Mouse (Mus musculus) kidney, postnatal 0 days (tissue): ENCODE data around the gene Ntn4. TPM values are rescaled to one million over a fixed set of nuclear protein-coding genes. Genes with fewer than 3 reads are reported as not detected.
A peak's percentile ranks its signal among the peaks of the same experiment; 100 is the strongest.

Experiments
- ATAC-seq: fragments of 200-750 bp; cut with Nextera tagmentation; replicated peaks from 2 replicates; pipeline ENCODE4 v1.8.0; 2017; ENCODE audit warnings: low read depth, moderate number of reproducible peaks, moderate TSS enrichment, moderate library complexity; ENCODE audit not compliant: low FRiP score
- DNase-seq: peaks from one replicate; pipeline ENCODE4 v3.0.0-alpha.2; 2016; ENCODE audit warnings: low spot score
- H3K27ac ChIP-seq: fragments of 300-500 bp; sonication (generic); 2 replicates; pipeline ENCODE4 v1.5.1; 2014; ENCODE audit warnings: mild to moderate bottlenecking
- H3K27me3 ChIP-seq: fragments of 300-500 bp; sonication (generic); 2 replicates; pipeline ENCODE4 v1.6.1; 2014; ENCODE audit warnings: low read length, mixed read lengths; ENCODE audit not compliant: insufficient read depth
- H3K36me3 ChIP-seq: fragments of 300-500 bp; sonication (generic); 2 replicates; pipeline ENCODE4 v1.6.1; 2014; ENCODE audit warnings: low read length, mixed read lengths; ENCODE audit not compliant: insufficient read depth
- H3K4me1 ChIP-seq: fragments of 300-500 bp; sonication (generic); replicated peaks from 2 replicates; pipeline ENCODE4 v1.6.1; 2014; ENCODE audit warnings: antibody characterized with exemption, low read length, mixed read lengths; ENCODE audit not compliant: insufficient read depth
- H3K4me2 ChIP-seq: fragments of 300-500 bp; sonication (generic); 2 replicates; pipeline ENCODE4 v1.6.1; 2014; ENCODE audit warnings: mild to moderate bottlenecking, low read length, moderate library complexity, mixed read lengths
- H3K4me3 ChIP-seq: fragments of 300-500 bp; sonication (generic); replicated peaks from 2 replicates; pipeline ENCODE4 v1.5.1; 2014; ENCODE audit warnings: low read depth, low read length
- H3K9ac ChIP-seq: fragments of 300-500 bp; sonication (generic); 2 replicates; pipeline ENCODE4 v1.6.1; 2014; ENCODE audit warnings: low read depth, low read length
- H3K9me3 ChIP-seq: fragments of 300-500 bp; sonication (generic); replicated peaks from 2 replicates; pipeline ENCODE4 v1.6.1; 2016; ENCODE audit warnings: low read length, inconsistent platforms, mixed read lengths
- CTCF ChIP-seq: IDR thresholded peaks from 2 replicates; pipeline ENCODE4 v1.5.1; 2016; ENCODE audit warnings: antibody characterized with exemption, low read depth, mild to moderate bottlenecking, moderate library complexity
- WGBS: fragments of 180-500 bp; shearing (Covaris S2); extraction: QIAGEN DNeasy Blood & Tissue Kit; methylation state at CpG from one replicate; pipeline ENCODE4 v1.1.7; 2014; 5-methylcytosine and 5-hydroxymethylcytosine counted together
- polyA plus RNA-seq: library from polyadenylated mRNA; unstranded; fragments of >200 nt; fragmentation: Nextera tagmentation; extraction: Ambion mirVana; gene quantifications from 2 replicates; pipeline ENCODE4 v1.2.1, GENCODE M21; 2015

Gene Ntn4
- polyA plus RNA-seq, 1 experiment from 2014 or later, result 1.4 TPM

DNA sequence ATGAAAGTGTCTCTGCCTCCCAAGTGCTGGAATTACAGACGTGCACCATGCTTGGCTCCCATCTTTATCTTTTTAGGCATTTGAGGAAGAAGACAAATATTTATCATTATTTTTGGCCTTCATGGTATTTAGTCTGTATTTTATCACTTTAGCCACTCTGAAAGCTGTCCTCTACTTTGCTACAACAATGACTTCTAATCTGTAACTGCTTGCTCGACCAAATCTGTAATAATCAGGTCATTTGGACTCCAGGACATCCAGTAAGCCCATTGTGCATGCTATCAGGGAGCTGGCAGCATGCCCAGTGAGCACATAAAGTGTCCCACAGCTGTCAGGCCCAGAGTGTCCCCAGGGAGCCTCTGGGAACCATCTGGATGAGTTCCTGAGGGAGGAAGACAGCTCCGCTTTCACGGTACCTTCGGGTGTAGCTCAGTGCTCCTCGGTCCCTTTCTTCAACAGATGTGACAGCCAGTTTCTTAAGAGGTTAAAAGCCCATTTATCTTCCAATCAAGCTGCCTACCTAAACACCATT, 95.7 kb downstream of the Ntn4 start:
- no peak for TF ChIP-seq CTCF
- no peak overlapping the region for H3K4me2 ChIP-seq
- 0 out of 2 replicates have a peak, but pooled peaks cover 2% of the 10 kb centered on the region for H3K36me3 ChIP-seq
- WGBS, result 22% methylated on average over 6 of the region's 6 CpGs
- H3K4me3 ChIP-seq, result no peak overlapping the region
- H3K9me3 ChIP-seq, result no peaks in the 10 kb centered on the region
- peak; percentile 76 for DNase-seq
- H3K9ac ChIP-seq, result no peak overlapping the region
- H3K27me3 ChIP-seq, result no peaks in the 10 kb centered on the region
- H3K4me1 ChIP-seq, result no peaks in the 10 kb centered on the region; the same call in 1 of the 2 replicates
- ATAC-seq, result no peak
- no peak overlapping the region for H3K27ac ChIP-seq

- ATAC-seq (no peak), DNase-seq (peak; percentile 40)
- WGBS, result 68% methylated on average over 5 of the region's 5 CpGs
Observed at GRCm38 (mm10) chr10:93737080-93737479, 96.6 kb downstream of the Ntn4 start.

DNA sequence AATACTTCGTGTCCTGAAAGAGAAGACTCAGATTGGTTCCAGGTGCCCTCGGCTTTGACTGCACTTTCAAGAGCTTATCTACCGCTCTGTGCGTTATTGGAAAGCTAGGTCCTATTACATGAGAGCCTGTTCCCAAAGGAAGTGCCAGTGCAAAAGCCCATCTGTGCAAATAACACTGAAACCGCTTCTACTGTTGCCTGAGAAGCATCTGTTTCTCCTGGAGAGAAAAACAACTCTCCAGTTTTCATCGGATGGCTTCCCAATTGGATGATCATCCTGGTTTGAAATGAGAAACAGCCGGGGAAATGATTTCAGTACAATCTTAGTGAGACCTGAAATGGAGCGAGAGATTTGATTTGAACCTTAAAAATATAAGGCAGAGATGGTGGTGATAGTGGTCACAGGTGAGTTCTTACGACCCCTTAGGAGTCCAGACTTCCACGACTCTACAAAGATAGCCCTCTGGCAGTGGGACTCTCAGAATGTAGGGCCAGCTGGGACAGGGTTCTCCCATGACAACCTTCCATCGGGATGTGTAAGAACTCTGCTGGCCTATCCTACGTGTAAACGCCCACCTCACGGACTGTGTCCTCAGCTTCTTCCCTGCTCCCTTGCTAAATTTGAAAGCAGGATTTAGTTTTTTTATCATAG, 101.1 kb downstream of the Ntn4 start:
- WGBS, result 72% methylated on average over 14 of the region's 14 CpGs
- no peak for TF ChIP-seq CTCF
- Histone ChIP-seq H3K4me3 (no peak overlapping the region), H3K9me3 (no peaks in the 10 kb centered on the region), H3K9ac (no peak overlapping the region), H3K4me1 (no peaks in the 10 kb centered on the region), H3K4me2 (no peak overlapping the region), H3K27me3 (no peaks in the 10 kb centered on the region), H3K36me3 (no peaks in the 10 kb centered on the region), H3K27ac (no peak overlapping the region)
- no peak for DNase-seq
- no peak for ATAC-seq

More at GRCm38 (mm10) chr10:93737080-93737479, 96.6 kb downstream of the Ntn4 start:
- no peak overlapping the region for H3K4me3 ChIP-seq
- H3K27ac ChIP-seq, result no peak overlapping the region
- no peak for TF ChIP-seq CTCF
- no peaks in the 10 kb centered on the region; the same call in 1 of the 2 replicates for H3K4me1 ChIP-seq
- 0 out of 2 replicates have a peak, but pooled peaks cover 2% of the 10 kb centered on the region for H3K36me3 ChIP-seq
- H3K9me3 ChIP-seq, result no peaks in the 10 kb centered on the region
- no peak overlapping the region for H3K9ac ChIP-seq
- no peak overlapping the region for H3K4me2 ChIP-seq
- H3K27me3 ChIP-seq, result no peaks in the 10 kb centered on the region

DNA sequence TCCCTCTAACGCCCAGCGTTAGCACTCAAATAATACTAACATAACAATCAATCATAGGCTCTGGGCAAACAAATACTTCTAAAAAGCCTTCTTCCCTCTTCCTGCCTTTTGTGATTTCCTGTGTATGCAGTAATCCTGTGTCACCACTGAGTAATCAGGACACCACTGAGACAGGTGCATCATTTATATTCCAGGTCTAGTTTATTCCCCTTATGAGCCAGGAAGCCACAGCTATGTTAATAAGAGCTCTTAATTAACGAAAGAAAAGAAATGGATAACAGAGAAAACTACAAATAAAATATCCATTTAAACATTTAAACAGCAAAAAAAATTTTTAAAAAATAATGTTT, 101.6 kb downstream of the Ntn4 start:
- Histone ChIP-seq H3K4me1 (no peaks in the 10 kb centered on the region), H3K27ac (no peak overlapping the region), H3K9me3 (no peaks in the 10 kb centered on the region), H3K4me2 (no peak overlapping the region), H3K4me3 (no peak overlapping the region), H3K9ac (no peak overlapping the region), H3K27me3 (no peaks in the 10 kb centered on the region), H3K36me3 (no peaks in the 10 kb centered on the region)
- no peak for ATAC-seq
- TF ChIP-seq CTCF, result no peak
- 67% methylated on average over 3 of the region's 3 CpGs for WGBS
- DNase-seq, result no peak

GRCm38 (mm10) chr10:93742598-93742997, 102.1 kb downstream of the Ntn4 start:
- no peak overlapping the region for H3K4me2 ChIP-seq
- H3K27me3 ChIP-seq, result no peaks in the 10 kb centered on the region
- no peaks in the 10 kb centered on the region for H3K36me3 ChIP-seq
- TF ChIP-seq CTCF, result no peak
- H3K27ac ChIP-seq, result no peak overlapping the region
- no peak overlapping the region for H3K9ac ChIP-seq
- DNase-seq, result no peak
- H3K4me3 ChIP-seq, result no peak overlapping the region
- no peak for ATAC-seq
- no peaks in the 10 kb centered on the region for H3K4me1 ChIP-seq
- WGBS, result 62% methylated on average over 6 of the region's 6 CpGs
- H3K9me3 ChIP-seq, result no peaks in the 10 kb centered on the region

DNA sequence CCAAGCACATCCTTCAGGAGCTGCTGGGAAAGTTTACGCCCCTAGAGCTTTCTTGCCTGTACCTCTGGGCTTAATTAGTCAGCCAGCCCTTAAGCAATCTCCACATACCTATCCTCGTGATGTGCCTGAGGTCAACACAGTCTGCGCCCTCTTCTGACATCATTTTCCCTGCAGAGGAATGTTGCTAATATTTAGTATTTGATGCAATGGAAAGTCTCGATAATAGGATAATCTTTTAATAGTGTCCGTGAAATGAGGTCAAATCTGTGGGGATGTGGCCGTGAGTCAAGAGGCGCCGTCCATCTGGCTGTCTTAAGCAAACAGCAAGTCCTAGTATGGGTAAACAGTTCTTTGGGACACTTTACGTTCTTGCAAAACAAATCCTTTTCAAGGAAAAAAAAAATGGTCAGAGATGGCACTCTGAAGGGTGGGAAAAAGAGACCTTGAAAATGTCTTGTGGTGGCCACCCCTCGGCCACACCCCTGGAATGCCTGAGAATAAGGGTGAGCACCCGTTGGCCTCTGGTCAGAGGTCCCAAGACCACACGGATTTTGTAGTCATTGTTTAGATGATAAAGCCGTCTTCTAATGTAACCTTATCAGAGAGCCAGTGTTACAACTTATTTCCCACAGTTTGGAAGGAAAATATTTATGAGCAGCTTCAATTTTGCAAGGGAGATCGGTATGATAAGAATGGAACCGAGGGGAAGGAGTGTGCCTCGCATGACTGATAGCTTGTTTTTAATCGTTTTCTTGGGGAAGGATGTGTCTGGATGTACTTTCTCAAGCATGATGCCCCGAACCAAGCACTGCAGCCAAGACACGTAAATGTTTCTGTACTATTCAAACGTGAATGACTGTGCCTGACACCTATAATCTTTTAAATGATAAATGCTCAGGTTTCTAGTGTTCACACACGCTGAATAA, 109.0 kb downstream of the Ntn4 start:
- Histone ChIP-seq H3K27me3 (no peaks in the 10 kb centered on the region), H3K27ac (peak overlapping the region; percentile 31; the same call in 1 of the 2 replicates), H3K36me3 (no peaks in the 10 kb centered on the region), H3K4me1 (no peaks in the 10 kb centered on the region; the same call in 1 of the 2 replicates), H3K4me3 (no peak overlapping the region), H3K9ac (no peak overlapping the region), H3K9me3 (no peaks in the 10 kb centered on the region), H3K4me2 (no peak overlapping the region)
- TF ChIP-seq CTCF, result no peak
- WGBS, result 39% methylated on average over 21 of the region's 21 CpGs
- DNase-seq, result peak; percentile 49
- no peak for ATAC-seq
